Mouse (Mus musculus) urinary bladder, adult 2 months (tissue): ENCODE measurements around the gene Cldn19. TPM values are rescaled to one million over a fixed set of nuclear protein-coding genes. Genes with fewer than 3 reads are reported as not detected.

Experiments used
- DNase-seq: peaks from one replicate; pipeline ENCODE4 v3.0.0; 2022; ENCODE audit warnings: low spot score
- polyA plus RNA-seq: library from polyadenylated mRNA; depleted of rRNA; stranded (reverse); fragments of >200 nt; gene quantifications from 2 replicates; pipeline ENCODE4 v1.2.3, GENCODE M21; 2012; rRNA removed

Gene Cldn19
- 0.54 and 0.59 TPM in 2 replicates for polyA plus RNA-seq

DNA sequence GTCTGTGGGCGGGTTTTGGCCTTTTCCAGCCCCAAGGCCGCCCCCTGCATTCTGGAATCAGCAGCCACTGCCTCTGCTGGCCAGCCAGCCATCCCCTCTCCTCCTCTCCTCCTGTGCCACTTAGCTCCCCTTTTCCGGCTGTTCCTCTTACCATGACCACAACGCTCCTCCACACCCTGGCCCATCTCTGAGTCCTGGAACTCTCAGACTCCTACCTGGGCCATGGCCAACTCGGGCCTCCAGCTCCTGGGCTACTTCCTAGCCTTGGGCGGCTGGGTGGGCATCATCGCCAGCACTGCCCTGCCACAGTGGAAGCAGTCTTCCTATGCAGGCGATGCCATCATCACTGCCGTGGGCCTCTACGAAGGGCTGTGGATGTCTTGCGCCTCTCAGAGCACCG, at the start of gene Cldn19:
Cldn19 (plus strand) TSS at position 64 of the 400 bp plus-strand sequence.
- DNase-seq: no peak

DNA sequence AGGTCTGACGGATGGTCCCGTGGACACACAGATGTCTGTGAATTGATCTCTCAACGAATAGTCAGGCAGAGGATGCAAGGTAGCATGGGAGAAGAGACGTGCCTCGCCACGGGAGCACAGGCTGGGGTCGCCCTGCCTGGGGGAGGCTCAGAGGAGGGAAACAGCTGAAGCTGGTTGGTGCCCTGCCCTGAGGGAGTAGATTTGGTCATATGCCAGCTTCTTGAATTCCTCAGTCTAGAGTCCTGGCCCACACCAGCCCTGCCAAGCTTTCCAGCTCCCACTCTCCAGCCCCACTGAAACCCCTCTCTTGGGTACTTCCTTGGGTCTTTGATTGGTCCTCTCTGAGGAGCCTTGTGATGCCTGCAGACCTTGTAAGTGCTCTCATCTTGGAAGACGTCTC, 38.5 kb upstream of the Cldn19 start:
- no peak for DNase-seq

DNA sequence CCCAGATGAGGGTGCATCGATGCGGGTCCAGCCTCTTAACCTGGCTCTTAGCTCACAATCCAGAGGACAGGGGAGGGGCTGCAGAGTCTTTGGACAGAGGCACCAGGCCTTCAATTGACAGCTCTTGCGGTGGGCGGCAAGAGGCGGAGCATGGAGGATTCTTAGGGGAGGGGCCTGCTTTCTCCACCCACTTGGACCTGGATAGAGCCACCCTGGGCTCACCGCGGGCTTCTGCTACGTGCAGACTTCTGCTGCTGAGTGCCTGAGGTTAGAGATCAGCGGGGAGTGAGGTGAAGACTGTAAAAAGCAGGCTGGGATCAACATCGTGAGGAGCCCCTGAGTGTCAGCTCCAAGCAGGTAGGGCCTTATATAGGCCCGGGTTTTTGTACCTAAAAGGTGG, 37.0 kb upstream of the Cldn19 start, which contains the start of gene Tmem269:
Tmem269 (minus strand) TSS at position 49 of the 400 bp plus-strand sequence.
- DNase-seq: no peak

DNA sequence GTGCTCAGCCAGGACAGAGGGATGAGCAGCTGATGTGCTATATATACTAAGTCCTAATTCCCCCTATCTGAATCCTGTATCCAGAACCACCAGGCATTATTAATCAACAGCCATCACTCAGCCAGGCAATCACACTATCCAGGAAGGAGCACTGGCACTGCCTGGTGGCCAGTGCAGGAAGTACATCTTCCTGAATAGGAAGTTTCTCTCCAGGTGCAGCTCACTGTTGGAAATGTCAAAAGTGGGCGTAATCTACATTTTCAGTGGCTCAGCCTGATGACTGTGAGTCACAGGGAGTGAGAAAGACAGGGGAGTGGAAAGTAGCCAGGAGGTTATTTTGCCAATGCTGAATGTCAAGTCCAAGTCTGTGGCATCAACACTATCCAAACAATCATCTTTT, 31.5 kb upstream of the Cldn19 start:
- no peak for DNase-seq

DNA sequence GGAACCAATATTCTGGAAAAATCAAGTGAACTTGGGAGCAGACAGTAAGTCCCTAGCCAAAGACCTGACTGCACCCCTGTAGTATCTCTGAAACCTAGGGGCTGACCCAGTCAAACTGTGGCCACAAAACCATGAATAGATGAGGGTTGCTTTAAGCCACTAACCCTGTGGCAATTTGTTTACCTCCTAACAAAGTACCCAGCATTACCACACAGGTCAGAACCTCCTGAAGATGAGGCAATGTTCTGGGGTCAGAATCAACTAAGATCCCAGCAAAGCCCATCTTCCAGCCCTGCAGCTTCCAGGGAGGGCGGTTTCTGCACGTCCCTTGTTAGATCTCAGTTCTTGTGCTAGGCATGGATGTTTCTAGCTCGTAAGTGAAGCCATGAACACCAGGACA, 30.7 kb upstream of the Cldn19 start:
- no peak for DNase-seq

DNA sequence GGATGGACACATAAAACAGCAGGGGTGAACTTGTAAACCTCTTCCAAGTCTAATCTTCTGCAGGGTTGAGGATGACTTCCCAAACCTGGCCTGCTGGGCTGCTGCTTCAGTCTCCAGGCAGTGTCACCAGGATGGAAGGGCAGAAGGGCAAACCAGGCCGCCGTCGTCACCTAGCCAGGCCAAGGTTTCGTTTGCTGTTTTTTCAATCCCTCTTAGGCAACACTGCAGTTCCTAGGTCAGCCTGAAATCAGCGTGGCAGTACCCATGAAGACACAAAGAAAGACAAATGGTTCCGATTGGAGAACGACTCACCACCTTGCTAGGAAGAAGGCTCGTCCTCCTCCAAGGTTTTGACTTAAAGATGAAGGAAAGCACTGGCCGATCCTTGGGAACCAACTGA, 29.5 kb upstream of the Cldn19 start:
- DNase-seq: no peak

DNA sequence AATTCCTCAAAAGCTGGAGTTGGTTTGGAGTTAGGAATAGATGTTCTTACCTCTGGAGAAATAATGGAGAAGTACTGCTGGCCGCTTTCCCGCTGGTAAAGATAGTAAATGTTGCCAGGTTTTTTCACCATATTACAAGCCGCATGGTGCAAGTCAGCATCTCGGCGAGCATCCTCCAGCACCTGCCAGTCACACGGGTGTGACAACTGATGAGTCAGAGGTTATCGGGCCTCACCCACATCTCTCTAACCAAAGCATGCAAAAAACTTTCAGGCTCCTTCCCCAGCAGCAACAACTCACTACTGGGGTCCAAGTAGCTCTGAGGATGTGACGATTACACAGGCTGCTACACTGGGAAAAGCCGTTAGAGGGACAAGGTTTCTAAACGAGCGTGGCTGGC, 28.5 kb upstream of the Cldn19 start:
- DNase-seq: no peak

DNA sequence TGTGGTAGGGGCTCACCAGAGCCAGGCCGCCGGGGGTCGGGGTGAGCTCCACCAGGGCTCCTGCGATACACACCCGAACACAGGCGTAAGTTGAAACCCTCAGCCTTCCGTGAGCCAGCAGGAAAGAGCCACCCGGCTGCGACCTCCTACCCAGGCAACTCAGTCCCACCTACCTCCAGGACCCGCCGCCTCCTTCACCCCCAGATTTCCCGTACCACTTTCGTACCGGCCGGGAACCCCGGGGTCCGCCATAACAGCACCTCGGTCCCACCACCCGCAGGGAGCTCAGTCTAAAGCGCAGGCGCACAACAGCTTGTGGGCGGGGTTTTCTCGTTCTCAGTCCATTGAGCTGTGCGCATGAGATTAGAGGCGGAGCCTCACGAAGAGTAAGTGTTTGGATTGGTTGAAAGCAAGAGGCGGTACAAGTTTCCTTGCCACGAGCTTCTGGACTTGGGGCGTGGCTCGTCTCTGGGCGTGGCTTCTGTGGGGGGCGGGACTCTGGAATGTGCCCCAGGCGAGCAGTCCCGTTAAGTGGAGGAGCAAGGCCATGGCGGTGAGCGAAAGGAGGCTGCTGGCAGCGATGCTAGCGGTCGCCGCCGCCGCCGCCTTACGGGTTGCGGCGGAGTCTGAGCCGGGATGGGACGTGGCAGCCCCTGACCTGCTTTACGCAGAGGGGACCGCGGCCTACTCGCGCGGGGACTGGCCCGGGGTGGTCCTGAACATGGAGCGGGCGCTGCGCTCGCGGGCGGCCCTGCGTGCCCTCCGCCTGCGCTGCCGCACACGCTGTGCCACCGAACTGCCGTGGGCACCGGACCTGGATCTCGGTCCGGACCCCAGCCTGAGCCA, 22.6 kb upstream of the Cldn19 start, which contains the start of the genes AU022252 and P3h1:
AU022252 (minus strand) TSS at position 303 of the 846 bp plus-strand sequence.
P3h1 (plus strand) TSS at position 506 of the 846 bp plus-strand sequence.
- peak; percentile 93 for DNase-seq

DNA sequence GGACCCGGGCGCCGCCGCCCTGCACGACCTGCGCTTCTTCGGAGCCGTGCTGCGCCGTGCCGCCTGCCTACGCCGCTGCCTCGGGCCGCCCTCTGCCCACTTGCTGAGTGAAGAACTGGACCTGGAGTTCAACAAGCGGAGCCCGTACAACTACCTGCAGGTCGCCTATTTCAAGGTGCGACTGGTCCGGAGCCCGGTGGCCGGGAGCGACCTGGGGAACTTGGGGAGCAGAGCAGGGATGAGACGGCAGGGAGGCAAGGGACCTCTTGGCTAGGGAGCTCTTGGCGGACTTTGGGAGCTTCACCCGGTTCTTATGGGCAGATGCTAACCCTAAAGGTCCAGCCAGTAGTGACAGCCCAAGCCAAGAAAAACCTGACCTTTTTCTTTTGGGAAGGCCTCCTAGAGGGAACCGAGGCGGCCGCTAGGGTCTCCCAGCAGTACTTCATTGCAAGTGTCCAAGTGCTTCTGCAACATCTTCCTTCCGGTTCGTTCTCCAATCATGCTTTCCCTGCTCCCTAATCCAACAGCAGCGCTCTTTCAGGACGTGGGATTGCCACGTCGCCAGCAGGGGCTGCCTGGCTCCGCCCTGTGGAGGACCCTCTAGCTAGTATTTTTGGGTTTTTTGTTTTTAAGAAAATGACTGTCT, 21.8 kb upstream of the Cldn19 start:
- DNase-seq: no peak

DNA sequence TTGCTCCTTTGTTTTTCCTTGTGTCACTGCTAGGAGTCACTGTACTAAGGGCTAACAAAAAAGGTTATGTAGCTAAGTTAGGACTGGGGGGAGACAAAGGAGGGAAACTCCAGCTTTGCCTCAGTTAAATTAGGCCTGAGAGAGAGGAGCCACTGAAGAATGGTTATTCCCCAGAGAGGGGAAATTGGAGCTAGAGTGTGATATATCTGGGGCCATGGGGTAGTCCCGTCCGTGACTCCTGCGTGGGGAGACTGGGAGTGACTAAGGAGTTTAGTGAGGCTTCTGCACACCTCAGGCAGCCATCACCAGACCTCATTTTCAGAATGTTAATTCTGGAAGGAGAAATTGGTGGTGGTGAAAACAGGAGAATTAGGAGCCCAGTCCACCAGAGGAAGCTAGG, 20.9 kb upstream of the Cldn19 start:
- no peak for DNase-seq

DNA sequence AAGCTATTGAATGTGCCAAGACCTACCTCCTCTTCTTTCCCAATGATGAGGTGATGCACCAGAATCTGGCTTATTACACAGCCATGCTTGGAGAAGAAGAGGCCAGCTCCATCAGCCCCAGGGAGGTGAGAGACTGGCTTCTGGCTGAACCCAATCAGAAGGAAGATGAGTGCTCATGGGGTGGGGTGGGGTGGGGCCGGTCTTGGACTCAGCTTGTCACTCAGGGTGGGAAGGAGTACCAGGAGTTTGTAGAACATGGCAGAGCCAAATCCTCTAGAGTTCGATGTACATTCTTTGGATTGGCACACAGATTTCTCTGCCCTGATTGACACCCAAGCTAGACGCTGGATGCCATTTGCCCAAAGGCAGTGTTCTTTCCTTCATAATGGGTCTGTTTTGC, 16.6 kb upstream of the Cldn19 start:
- no peak for DNase-seq

DNA sequence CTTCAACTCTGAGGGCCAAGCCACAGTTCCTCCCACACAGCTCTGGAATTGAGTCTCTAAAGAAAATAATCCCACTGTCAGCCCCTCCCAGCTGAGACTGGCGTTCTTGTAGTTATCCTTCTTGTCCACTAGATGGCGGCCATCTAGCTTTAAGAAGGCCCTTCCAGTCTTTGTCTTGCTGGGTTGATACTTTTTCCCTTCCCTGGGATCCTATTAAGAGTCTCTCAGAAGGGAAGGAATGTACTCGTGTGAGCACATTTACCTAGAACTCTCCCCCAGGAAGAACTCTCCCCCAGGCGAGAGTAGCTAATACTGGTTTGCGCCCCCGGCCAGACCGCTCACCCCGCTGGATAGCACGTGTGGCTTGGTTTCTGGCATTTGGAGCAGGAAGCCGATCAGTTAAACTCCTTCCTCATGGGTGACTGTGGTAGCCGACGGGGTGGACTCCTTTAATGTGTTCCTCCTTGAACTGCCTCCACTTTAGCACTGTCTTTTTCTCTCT, 16.0 kb upstream of the Cldn19 start:
- DNase-seq: no peak

DNA sequence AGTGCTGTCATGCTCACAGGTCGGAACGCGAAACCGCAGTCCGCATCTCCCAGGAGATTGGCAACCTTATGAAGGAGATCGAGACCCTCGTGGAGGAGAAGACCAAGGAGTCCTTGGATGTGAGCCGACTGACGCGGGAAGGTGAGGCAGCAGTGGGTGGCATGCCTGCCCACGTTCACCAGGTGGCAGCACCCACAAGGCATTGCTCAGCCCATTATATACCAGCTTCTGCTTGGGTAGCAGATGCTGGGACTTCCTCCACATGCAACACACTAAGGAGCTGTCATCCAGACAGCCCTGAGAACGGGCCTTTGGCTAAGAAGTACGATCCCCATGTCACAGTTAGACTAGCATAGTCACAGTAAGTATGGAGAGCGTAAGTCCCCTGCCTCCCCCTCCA, 13.6 kb upstream of the Cldn19 start:
- DNase-seq: no peak

DNA sequence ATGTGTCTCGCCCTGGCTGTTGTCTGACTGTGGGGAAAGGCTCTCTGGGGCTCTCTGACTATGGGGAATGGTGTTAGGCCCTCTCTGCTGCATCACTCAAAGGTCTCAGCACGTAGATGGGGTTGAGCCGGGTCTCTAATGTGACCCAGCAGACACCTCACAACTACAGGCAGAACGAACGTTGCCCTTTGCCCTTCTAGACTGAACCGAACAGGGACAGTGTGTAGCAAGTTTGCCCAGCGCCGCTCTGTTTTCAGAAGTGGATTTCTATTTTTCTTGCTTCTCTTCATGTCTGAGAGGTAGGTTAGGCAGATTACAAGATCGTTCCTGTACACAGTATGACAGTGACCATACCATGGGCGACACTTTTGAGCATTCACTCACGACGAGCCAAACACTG, 12.6 kb upstream of the Cldn19 start:
- DNase-seq: no peak

DNA sequence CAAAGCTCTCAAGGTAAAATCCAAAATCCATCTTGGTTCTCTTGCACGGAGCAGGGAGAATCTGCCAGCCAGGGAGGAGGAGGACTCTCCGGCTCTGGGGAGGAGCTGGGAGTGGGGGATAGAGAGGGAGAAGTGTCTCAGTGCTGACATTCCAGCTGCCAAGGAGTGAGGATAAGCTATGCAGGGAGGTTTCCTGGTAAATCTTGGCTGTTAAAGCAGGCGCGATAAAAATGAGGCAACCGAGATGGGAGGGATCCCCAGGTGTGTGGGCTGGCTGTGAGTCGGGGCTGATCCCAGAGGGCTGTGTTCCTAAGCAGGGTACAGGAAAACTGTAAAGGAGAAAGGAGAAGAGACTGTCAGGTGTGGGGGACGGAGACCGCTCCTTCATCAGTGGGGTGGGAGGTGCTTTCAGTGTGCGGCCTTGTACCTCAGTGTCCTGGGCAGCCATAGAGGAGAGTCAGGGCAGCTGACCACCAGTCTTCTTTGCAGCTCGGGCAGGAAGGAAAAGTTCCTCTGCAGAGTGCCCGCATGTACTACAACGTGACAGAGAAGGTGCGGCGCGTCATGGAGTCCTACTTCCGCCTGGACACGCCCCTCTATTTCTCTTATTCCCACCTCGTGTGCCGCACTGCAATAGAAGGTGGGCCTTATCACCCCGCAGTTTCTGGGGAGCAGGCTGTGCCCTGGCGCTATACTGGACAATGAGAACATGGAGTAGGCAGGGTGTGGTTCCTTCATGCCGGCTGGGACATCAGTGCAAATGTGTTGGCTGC, 10.6 kb upstream of the Cldn19 start:
- DNase-seq: no peak

DNA sequence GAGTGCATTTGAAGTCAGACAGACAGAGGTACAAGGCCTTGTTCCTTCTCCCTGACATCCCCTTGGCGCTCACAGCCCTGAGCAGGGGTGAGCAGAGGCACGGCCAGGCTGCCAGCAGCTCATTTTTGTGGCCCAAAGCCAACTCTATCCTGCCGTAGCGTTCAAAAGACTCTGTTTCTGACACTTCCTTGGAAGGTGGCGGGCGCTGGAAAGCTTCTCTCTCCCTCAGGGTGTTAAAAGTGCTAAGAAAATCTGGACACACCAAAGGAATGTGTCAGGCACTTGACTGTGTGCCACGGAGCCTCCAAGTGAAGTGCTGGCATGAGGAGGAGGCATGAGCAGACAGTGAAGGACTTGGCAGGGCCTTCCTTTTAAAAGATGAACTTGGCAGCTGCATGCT, 9.7 kb upstream of the Cldn19 start:
- no peak for DNase-seq

DNA sequence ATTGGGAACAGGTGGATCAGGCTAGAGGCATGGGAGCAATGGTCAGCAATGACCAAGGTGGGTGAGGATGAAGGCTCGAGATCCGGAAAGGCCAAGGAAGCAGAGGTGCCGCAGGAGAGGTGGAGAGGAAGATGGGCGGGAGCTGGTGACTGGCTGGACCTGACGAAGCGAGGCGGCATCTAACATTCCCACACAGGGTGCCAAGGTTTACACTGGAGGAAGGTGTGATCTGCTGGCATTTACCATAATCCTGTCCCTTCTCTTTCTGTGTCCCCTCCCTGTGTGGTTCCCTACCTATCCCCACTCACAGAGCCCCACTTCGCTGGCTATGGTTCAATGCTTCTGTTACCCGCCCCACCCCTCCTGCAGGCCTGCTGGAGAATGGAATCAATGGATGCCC, 9.3 kb upstream of the Cldn19 start:
- no peak for DNase-seq

DNA sequence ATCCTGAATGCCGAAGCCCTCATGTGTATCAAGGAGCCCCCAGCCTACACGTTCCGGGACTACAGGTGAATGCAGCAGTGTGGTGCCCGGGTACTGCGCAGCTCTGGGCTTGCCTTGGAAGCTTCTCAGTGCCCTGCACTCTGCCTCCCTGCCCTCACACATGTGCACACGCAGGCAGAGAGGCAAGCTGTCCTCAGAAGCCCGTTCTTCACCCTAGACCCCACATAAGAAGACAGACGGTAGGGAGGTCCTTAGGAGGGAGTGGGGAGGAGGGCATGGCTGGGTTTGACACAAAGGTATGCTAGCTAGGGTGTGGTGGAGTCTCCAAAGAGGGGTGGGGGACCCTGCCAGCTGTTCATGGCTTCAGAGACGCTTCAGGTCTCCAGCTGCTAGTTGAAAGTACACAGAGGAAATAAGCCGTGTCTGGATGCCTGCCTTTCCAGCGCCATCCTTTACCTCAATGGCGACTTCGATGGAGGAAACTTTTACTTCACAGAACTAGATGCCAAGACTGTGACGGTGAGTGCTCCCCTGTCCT, 8.5 kb upstream of the Cldn19 start:
- no peak for DNase-seq

DNA sequence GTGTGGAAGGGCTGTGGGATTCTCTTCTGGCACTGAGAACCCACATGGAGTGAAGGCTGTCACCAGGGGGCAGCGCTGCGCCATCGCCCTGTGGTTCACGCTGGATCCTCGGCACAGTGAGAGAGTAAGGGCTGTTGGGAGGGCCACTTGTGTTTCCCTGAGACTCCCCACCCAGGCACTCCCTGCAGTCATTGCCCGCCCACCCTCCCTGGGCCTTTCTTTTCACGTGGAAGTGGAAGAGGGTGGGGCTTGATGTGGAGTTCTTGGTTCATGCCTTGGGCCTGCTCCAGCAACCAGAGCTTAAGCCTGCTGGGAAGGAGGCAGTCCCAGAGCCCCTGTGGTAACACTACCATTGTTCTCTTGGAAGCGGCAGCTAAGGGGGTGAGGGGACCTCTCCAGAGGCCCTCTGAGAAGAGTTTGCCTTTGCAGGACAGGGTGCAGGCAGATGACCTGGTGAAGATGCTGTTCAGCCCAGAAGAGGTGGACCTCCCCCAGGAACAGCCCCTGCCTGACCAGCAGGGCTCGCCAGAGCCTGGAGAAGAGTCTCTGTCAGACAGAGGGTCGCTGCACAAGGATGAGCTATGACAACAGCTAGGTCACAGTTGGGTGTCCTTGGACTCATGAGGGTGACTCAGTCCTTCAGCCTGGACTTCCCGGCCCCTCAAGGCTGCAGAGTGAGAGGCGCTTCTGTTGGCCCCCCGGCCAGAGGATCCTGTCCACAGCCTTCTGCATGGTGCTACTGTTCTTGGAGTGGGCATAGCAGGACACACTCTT, 7.6 kb upstream of the Cldn19 start:
- DNase-seq: peak; percentile 55

DNA sequence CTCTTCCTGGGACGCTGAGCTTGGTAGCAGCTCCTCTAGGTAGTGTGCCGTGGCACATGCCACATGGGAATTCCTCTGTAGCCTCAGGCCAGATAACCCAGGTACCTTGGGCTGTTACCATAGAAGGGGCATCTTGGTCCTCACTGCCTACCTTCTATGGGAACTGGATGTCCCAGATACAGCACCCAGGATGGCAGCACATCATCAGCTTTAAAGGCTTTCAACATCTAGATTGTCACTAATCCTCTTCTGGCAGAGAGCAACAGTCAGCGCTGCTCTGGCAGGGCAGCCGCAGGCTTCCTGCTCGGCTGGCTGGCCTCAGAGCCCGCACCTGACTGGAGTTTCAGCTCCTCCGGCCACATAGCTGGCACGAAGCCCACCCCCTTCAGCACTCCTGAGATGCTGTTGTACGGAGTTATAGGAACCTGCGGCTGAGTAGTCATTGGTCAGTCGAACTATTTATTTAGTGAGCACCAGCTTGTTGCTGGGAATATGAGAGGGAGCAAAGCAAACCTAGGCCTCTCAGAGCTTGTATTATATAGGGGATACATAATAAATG, 6.7 kb upstream of the Cldn19 start:
- no peak for DNase-seq
